Mouse (Mus musculus): Measurements from ENCODE around the gene Luc7l2. TPM values are rescaled to one million over a fixed set of nuclear protein-coding genes. Genes with fewer than 3 reads are reported as not detected.

Gene Luc7l2
- total and polyA plus RNA-seq, 2 experiments from 2014 or later = 26.1 to 97.6 TPM

GRCm38 (mm10) chr6:38650263-38650937 is 99.3 kb downstream of the Luc7l2 start:
- peak; percentile 95 for TF ChIP-seq CTCF (IDR thresholded peaks at IDR 0.05; ENCODE audit: low read depth)

More at GRCm38 (mm10) chr6:38650263-38650937, 99.3 kb downstream of the Luc7l2 start:
- H3K4me2 ChIP-seq (ENCODE audit: low read depth) = no peak overlapping the region
- no peaks in the 10 kb centered on the region for H3K9me3 ChIP-seq (ENCODE audit: low read length)
- peak; percentile 87 for DNase-seq
- no peak overlapping the region for H3K27ac ChIP-seq (ENCODE audit: low read depth, low read length)
- no peak overlapping the region for H3K9ac ChIP-seq
- H3K4me1 ChIP-seq (ENCODE audit: insufficient read depth) = no peaks in the 10 kb centered on the region
- H3K27me3 ChIP-seq (ENCODE audit: insufficient read depth, low read length) = no peaks in the 10 kb centered on the region
- WGBS = 40% methylated on average over 14 of the region's 14 CpGs
- no peaks in the 10 kb centered on the region for H3K36me3 ChIP-seq (ENCODE audit: insufficient read depth)
- no peak overlapping the region for H3K4me3 ChIP-seq (ENCODE audit: low read depth, low read length)
- ATAC-seq = peak; percentile 86

Small RNA genes lying within 50 kb of the gene (microRNA-seq; reads per million reads assigned to microRNA genes)
- 0 reads per million in 2 experiments for gene Mir7670

Other genes with a start within 250 kb of the Luc7l2 start
- 2.2 and 5.7 TPM in 2 replicates for gene Zc3hav1, start 196.7 kb upstream of the Luc7l2 start, total RNA-seq (2014; rRNA removed)
- gene Zc3hav1, start 196.7 kb upstream of the Luc7l2 start, polyA plus RNA-seq (2015; fragmentation: Nextera tagmentation; extraction: Ambion mirVana) = 1.6 and 2.0 TPM in 2 replicates
- gene Ttc26, start 169.9 kb upstream of the Luc7l2 start, total RNA-seq (2014; rRNA removed) = 9.1 and 10.1 TPM in 2 replicates
- gene Ttc26, start 169.9 kb upstream of the Luc7l2 start, polyA plus RNA-seq (2015; fragmentation: Nextera tagmentation; extraction: Ambion mirVana) = 2.2 and 4.0 TPM in 2 replicates
- 21.1 and 30.0 TPM in 2 replicates for gene Ubn2, start 117.4 kb upstream of the Luc7l2 start, total RNA-seq (2014; rRNA removed)
- 5.0 and 8.8 TPM in 2 replicates for gene Ubn2, start 117.4 kb upstream of the Luc7l2 start, polyA plus RNA-seq (2015; fragmentation: Nextera tagmentation; extraction: Ambion mirVana)
- gene Fmc1, start 17.8 kb upstream of the Luc7l2 start, total RNA-seq (2014; rRNA removed) = 65.3 and 65.8 TPM in 2 replicates
- 180 and 203 TPM in 2 replicates for gene Fmc1, start 17.8 kb upstream of the Luc7l2 start, polyA plus RNA-seq (2015; fragmentation: Nextera tagmentation; extraction: Ambion mirVana)
- gene Klrg2, start 85.9 kb downstream of the Luc7l2 start, total RNA-seq (2014; rRNA removed) = 0.23 and 0.24 TPM in 2 replicates
- gene Klrg2, start 85.9 kb downstream of the Luc7l2 start, polyA plus RNA-seq (2015; fragmentation: Nextera tagmentation; extraction: Ambion mirVana) = 0.10 and 0.17 TPM in 2 replicates
- 92.8 and 94.3 TPM in 2 replicates for gene Clec2l, start 111.7 kb downstream of the Luc7l2 start, total RNA-seq (2014; rRNA removed)
- gene Clec2l, start 111.7 kb downstream of the Luc7l2 start, polyA plus RNA-seq (2015; fragmentation: Nextera tagmentation; extraction: Ambion mirVana) = 49.8 and 52.0 TPM in 2 replicates

Data from forebrain, postnatal 0 days (tissue).